Mouse (Mus musculus): ENCODE results near the gene Ccdc33.

GRCm38 (mm10) chr9:58099836-58100565 lies 18.6 kb downstream of the Ccdc33 start:
- TF ChIP-seq CTCF (IDR thresholded peaks at IDR 0.05; ENCODE audit: low read depth, low read length), result no peak
- no peak for TF ChIP-seq POLR2A (IDR thresholded peaks at IDR 0.05; ENCODE audit: extremely low read depth, insufficient read depth, low read length)
